Mouse (Mus musculus) testis, postnatal 14 days (tissue): ENCODE measurements at regions not wholly inside any gene's neighbourhood (a gene's known extent, or its start where the extent isn't known, plus 50 kb on each side); places are given as distances from the start of the nearest gene placed in this dataset.

Experiments
- DNase-seq: peaks from one replicate; pipeline ENCODE4 v3.0.0; 2021; ENCODE audit warnings: low spot score

DNA sequence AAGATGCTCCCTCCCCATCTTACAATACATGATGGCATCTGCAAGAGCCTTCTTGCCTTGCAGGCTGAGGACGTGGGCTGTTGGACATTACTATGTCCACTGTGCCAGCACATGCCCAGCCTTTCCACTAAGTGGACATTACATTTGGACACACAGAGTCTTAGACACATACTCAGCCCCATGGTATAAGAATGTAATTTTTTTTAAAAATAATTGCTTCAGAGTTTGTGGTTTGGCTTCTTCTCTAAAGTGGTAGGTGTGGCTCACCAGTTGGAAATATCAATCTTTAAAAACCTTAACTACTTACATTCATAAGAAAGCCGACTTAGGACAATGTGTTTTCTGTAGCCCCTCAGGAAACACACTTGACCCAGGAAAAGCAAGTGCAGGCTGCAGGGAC lies 299.7 kb upstream of the Thbs1 start:
- DNase-seq = no peak

DNA sequence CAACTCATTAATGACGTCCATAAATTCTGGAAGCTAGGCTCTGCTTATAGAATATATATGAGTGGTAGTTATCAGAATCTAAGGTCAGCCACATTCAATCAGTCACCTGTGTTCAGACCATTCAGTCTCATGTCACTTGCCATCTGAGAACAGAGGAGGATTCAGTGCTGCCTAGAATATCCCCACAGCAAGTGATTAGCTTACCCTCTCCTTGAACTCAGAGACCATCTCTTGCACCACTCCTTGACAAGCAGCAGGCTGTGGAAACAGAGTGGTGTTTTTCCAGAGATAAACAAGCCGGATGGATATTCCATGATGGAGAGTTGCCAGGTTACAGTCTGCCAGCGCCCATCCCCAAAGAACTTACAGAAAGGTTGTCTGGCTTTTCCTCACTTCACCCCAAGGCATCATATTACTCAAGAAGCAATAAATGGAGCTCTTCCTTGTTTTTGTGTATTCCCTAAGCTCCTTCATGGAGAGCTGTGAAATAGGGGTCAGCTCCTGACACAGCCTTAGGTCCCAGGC lies 291.9 kb upstream of the Thbs1 start:
- DNase-seq = no peak

DNA sequence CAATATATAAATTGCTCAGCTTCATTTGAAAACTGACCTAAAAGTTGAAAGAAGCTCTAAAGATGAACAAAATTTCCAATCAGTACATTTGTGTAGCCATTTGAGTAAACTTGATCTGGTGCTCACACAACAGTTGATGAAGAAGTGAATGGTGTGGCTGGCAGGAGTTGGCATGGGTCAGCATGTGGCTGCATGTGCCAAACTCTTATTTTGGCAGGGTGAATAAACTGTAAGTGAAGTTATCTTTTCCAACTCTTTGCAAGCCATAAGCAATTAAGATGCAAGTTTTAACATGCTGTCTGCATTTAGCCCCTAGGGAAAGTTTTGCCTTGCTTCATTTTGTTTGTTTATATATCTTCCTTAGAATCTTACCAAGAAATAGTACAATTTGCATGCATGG lies 291.0 kb upstream of the Thbs1 start:
- no peak for DNase-seq

DNA sequence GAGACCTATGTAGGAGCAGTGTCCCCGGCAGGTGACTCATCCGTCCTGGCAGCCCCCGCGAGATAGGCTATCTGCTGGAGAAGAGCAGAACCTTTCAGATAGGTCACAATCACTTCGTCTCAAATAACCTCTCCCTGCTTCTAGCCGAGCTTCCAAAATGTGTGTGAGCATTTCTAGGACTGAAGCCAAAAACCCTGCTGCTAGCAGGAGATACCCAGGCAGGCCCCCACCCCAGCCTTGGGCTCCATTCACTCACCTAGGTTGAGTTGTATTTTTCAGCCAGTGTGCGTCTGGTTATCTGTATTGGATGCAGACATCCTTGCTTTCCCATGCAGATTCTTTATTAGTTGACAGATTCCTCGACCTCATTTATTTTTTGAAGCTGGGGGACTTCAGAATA lies 286.6 kb upstream of the Thbs1 start:
- no peak for DNase-seq

DNA sequence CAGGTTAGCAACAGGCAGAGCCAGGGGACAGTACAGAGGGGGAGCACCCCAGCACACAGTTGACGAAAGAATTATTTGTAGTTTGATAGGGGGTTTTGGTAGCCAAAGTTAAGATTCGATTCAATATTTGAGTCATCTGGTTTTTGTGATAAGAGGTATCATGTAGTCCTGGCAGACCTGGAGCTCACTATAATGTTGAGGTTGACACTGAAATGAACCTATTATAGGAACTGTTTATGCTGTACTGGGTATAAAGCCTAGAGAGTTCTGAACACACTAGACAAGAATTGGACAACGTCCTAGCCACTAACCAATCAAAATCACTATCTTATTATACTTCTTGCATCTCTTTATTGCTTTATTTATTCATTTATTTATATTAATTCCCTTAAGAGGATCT lies 284.4 kb upstream of the Thbs1 start:
- DNase-seq = no peak

DNA sequence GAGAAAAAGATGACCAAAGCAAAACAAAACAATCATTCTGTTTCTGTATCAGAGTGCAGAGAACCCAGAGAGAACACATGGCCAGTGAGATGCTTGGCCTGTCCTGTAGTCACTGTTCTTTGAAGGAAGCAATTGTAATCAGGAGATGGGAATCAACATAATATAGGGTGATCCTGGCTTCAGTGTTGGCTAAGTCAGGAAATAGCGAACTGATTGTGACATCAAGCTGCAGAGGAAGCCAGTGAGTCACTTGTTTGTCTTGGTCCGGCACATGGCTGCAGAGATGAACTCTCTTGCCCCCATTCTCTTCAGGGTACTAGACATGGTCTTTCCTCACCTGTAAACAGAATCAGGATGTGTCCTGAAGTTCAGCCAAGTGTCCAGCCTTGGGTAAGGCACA lies 273.3 kb upstream of the Thbs1 start:
- no peak for DNase-seq

DNA sequence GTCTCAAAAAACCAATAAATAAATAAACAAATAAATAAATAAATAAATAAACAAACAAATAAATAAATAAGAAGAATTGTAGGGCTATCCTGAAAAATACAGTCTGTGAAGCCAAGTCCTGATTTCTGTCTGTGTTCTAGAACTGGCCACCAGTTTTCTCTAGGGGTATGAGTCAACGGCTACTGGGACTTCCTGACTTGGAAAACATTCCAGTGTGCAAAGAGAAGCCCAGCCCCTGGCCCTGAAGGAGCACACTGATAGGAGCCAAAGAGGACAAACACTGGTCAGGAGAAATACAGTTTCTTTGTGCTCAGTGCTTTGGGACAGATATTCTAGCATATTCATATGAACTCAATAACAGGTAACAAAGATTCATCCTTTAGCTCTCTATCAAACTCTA lies 271.3 kb upstream of the Thbs1 start:
- DNase-seq = no peak

DNA sequence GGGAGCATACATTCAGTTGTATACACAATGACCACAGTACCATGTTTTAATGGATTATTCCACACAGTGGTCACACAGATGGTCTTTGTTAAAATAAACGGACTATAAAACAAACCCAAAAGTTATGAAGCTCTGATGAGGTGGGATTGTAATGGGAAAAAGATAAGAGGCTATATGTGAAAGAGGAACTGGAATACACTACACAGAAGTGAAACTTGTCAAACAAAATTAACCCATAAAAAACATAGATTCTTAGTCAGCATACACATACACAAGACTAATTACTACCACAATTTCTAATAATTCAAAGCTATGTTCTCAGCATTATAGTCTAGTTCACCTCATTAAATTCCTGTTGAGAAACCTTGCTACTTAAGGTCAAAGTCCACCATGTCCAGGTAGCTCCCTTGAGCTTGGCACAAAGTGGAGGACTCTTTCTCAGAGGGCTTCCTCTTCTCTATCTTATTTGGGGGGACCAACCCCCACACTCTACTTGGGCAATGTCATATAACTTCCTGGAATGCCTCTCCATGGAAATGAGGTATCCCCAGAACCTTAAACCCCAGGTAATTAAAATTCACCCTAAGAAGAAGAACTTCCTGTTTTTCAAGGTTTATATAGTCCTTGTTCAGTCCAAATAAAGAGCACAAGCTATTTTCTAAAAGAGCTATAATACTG lies 269.2 kb upstream of the Thbs1 start:
- DNase-seq = no peak

DNA sequence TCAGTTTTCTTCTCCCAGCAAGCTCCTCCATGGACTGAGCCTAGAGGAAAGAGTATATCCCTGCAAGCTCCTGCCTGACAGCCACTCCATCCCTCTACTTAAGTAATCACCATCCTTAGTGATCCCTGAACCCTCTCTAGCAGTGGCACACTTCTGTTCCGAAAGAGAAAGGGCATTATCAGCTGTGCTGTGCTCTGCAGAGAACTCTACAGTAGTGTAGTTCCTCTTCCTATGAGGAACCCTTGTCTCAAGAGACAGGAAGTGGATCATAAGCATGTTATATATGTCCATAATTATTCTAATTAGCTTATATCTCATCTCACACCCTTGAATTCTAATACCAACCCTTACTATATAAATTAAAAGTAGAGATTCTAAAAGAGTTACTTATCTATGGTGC lies 259.2 kb upstream of the Thbs1 start:
- DNase-seq = no peak

DNA sequence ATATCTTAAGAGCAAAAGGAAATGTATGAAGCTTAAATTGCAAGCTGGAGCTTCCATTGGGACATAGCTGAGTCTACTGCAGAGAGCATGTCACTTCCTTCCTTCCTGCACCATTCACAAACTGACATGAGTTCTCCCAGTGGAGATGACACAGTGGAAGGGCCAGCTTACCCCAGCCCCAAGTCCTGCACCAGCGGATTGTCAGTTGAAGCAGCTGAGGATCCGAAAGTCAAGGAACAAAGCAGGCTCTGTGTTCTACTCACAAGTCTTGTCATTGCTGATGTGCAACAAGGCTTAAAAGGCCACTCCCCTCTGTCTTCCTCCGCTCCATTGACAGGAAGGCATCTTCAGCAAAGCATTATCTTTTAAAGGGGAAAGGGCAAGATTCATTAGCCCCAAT lies 249.4 kb upstream of the Thbs1 start:
- DNase-seq = no peak

DNA sequence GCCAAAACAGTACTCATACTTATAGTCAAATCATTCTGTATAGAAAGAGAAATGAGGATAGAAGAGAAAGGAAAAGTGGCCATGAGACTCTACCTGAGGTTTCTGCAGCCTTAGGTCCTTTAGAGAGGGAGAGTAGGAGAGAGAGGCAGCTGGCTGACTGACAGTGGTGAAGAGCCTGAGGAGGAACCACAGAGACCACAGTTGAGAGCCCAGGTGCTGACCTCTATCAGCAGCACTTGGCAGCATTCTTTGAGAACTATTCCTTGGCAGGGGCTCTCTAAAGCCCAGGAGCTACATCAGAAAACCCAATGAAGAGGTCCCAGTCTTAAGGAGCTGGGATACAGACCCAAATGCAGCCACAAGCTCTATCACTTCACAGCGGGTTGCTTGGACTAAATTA lies 246.6 kb upstream of the Thbs1 start:
- DNase-seq = no peak

DNA sequence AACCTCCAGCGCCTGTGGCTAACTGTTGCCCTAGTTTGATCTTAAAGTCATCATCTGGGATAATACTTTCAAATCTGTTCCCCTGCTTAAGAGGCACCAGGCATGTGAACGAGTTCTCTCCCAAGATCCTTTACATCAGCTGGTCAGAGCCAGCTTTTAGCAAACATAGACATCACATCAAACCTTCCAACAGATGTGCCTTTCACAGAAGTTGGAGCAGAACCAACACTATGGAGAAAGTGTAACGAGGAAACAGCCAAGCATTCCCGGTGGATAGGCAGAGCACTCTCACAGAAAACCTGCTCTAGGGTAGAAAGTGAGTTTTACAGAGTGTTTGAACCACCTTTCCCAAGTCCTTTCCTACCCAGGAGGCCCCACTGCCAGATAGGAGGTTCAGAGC lies 244.7 kb upstream of the Thbs1 start:
- DNase-seq = no peak

DNA sequence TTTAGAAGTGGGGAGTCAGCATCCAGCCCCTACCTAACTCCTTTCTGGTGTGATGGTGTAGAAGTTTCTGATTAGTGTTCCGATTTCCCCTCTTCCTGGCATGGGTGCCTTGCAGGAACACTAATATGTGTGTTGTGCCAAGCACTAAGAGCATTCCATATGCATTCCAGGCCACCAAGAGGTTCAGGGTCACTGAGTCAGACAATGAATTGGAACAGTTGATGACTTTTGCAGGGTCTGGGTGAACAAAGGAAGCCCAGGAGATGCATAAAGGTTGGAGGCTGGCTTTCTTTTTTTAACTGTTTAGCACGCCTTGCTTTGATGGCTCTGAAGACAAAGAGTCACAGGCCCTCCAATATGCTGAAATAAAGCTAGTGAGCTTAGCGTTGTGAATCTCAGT lies 244.3 kb upstream of the Thbs1 start:
- DNase-seq = no peak

DNA sequence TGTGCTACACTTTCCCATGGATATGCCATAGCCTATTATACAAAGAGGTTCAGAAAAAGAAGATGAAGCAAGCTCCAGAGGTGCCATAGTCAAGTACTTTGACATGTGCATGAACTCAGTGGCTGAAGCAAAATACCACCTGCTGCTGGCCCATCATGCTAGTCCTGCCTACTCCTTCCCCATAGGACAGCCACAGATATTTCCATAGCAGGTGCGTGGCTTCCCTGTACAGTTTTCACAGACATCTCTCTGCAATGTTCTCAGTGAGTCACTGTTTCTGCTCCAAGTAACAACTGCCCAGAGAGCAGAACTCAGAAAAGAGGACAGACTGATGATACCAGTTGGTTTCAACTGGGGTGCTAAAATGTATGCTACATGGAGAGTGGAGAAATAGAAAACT lies 242.8 kb upstream of the Thbs1 start:
- no peak for DNase-seq

DNA sequence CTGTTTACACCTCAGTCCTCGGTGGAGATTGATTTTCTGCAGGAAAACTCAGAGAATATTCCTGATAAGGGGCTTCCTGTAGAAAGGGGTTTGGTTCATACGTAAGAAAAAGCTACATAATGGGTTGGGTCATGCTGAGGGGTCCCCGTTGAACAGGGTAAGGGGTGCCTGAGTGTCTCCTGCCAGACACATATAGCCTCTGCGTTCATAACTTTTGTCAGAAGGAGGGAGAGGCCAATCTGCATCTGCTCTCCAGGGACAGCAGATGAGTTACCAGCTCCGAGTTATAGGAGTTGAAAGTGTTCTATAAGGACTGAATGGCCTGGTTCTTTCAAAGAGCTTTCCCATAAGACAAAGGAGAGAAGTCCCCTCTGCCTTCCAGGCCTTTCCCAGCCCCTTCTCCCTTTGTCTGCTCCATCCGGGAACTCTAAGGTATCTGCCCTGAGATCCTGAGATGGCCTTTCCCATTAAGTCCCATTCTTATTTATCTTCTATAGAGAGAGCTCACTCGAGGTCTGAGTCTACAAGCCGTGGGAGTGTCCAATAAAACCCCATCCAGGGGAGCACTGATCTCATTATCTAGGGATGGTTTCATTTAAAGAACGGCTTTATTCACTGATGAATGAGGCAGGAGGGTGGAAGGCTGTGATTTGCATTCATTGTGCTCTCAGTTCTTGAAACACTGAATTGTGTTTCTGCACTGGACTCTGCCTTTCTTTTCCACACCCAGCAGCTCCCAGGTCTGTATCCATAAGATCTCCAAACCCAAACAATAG lies 240.0 kb upstream of the Thbs1 start:
- DNase-seq = no peak

DNA sequence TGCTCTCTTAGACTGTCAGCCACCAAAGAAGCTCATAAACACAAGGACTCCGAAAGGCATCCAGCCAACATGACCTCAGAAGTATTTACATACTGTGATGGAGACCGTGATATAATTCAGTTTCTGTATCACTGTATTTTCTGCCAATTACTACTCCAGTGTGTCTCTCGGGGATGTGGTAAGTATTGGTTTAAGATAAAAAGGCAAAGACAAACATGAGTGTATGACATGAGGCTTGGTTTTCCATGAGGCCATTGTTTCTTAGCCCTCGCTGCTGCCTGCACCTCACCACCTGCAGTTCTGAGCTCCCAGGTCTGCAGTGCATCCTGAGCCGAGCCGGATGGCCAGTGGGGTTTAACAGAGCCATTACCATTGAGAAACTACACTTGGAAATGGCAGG lies 233.9 kb upstream of the Thbs1 start:
- DNase-seq = no peak

DNA sequence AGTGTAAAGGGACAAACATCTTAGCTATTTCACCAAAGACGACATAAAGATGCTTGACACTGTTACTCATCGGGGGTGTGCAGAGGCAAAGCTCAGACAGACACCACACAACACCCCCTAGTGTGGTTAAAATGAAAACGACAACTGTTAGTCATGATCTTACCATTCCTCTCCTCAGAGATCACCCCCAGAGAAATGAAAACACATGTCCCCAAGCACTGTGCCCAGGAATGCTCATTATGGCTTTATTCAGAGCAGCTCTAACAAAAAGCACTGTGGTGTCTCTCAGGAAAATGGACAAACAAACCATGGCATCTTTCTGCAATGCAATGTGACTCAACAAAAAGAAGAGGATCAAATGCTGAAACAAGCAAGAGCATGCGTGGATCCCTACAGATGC lies 229.5 kb upstream of the Thbs1 start:
- DNase-seq = no peak

DNA sequence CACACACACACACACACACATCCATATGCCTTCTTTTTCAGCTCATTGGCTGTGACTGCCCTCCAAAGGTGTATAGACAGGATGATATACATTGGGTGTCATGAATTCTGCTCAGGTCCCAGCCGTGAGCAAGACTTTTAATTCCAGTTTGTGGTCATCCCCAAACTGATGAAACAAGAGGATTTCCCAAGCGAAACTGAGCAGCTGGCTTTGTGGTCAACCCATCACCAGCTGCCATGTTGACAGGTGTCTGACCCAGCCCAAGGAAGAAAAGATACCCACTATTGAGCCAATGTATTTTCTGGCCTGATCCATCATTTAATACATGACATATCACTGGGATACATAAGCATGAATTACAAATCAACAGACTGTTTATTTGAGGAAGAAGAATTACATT lies 228.8 kb upstream of the Thbs1 start:
- DNase-seq = no peak

DNA sequence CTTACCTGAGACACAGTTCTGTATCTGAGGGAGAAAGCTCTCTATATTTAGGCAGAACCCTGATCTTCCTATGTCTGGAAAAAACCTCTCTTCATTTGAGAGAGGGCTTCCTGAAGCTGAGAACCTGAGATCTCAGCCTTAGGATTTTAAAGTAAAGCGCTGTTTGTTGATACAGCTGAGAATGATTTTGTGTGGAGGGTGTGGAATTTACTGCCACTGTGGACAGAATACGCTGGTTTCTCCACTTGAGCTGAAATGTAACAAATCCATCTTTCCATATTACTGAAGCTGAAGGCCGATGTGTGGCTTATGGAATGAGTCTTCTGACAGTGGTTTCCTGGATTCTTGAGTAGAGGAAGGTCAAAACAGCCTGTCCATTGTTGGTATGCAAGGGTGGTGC lies 225.2 kb upstream of the Thbs1 start:
- DNase-seq = no peak

DNA sequence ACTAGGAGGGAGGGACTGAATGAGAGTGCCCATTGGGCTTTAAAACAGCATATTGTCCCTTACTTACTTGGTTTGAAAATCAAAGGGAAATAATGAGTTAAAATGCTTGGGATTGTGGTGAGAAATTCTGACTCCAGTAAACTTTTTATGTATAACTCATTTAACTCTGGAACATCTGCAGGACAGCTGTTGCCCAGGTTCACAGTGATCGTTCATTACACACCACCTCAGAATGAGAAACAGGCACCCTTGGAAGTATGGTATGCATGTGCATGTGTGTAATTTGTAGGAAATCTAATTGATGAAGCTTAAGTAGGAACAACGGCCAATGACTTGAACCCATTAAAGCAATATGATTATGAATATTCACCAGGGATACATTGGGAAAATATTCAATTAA lies 210.4 kb upstream of the Thbs1 start:
- no peak for DNase-seq

DNA sequence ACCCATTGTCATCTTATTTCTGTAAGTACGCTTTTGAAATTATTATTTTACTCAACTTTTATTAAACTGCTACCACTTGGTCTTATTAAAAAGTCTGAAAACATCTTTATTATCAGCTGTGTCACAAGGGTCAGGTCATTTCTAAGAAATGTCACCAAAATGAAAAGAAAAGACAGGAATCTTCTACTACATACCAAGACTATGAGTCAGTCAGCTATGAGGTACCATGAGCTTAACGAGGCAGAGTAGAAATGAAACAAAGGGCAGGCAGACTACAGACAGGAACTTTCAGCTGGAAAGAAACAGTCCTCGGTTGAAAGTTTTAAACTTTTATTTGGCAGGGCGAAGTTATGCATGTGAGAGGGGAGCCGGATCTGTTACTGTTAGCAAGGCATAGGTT lies 208.8 kb upstream of the Thbs1 start:
- DNase-seq = no peak

DNA sequence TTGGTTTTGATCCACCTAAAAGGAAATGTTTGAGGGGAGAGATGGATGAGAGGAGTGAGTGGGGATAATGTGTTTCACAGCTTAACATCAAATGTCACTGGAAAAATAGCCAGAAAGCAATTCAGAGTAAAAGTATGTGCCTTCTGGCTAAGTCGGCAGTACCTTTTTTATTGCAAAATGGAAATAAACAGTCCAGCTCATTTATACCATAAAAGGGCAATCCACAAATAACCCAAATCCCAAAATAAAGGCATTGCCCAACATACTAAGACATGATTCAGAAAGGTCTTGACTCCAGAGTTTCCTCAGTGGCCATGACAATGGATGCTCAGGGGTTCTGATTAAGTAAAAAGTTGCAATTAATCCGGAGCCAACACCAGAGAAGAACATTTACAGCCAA lies 208.0 kb upstream of the Thbs1 start:
- no peak for DNase-seq

DNA sequence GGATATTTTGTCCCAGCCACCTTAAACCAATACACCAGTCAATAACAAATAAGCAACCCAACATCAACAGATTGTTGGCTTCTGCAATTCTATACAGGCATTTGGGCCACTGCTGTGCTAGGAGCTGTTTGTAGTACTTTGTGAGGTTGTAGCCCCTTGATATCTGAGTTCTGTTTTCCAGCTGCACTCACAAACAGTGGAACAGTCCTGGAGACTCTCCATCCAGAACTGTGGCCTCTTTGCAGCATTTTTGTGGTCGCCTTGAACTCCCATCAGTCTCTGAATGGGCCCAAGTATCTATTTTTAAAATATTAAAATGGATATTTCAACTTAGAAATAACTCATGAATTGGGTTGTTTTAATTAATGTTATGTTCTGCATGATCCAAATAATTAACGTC lies 205.2 kb upstream of the Thbs1 start:
- DNase-seq = no peak

DNA sequence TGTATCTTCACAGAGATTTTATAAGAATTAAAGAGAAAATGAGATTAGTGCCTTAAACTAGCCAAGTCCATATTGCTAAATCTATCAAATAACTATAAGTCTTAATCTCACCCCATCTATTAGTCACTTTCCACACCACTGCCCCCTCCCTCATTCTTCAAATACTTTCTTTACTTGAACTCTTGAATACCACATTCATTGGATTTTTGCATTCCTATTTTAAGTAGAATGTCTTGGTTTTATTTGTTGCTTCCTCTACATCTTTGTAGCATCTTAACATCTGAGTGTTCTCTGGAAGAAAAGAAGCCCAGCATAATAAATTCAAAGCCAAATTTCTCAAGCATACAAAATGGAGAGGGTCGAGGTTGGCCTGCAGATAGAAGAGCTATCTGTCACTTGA lies 200.9 kb upstream of the Thbs1 start:
- no peak for DNase-seq
